Mouse (Mus musculus) liver, postnatal 0 days (tissue): ENCODE data around the gene Fam102a.

Source experiments
- CTCF ChIP-seq: sonication (generic); IDR thresholded peaks from 2 replicates; pipeline ENCODE4 v1.5.1; 2016; ENCODE audit warnings: antibody characterized with exemption, low read depth
- EP300 ChIP-seq: IDR thresholded peaks from 2 replicates; pipeline ENCODE4 v1.6.1; 2016; ENCODE audit warnings: antibody characterized with exemption, low read depth, mild to moderate bottlenecking

GRCm38 (mm10) chr2:32549764-32550163 is 14.6 kb downstream of the Fam102a start:
- TF ChIP-seq CTCF (no peak), EP300 (no peak)
